Mouse (Mus musculus) T-helper 2 cell (primary cell): ENCODE data around the gene Rab4a.

Source experiments
- in situ Hi-C: fragments of 300-600 bp; cut with MboI, MseI; formaldehyde crosslinking; loops from one replicate; pipeline ENCODE4 v1.15.1; 2025; ENCODE audit warnings: high pct_unique_total_duplicates

The Rab4a gene

GRCm38 (mm10) chr8:123847546-123847945, 41.8 kb downstream of the Rab4a start:
- in situ Hi-C loops = no loop called here

GRCm38 (mm10) chr8:123849352-123849751, 43.6 kb downstream of the Rab4a start:
- in situ Hi-C loops = no loop called here

- in situ Hi-C loops = no loop called here
Observed at GRCm38 (mm10) chr8:123851590-123851989, 45.8 kb downstream of the Rab4a start.

- in situ Hi-C loops = no loop called here
Observed at GRCm38 (mm10) chr8:123854252-123854651, 48.5 kb downstream of the Rab4a start.

DNA sequence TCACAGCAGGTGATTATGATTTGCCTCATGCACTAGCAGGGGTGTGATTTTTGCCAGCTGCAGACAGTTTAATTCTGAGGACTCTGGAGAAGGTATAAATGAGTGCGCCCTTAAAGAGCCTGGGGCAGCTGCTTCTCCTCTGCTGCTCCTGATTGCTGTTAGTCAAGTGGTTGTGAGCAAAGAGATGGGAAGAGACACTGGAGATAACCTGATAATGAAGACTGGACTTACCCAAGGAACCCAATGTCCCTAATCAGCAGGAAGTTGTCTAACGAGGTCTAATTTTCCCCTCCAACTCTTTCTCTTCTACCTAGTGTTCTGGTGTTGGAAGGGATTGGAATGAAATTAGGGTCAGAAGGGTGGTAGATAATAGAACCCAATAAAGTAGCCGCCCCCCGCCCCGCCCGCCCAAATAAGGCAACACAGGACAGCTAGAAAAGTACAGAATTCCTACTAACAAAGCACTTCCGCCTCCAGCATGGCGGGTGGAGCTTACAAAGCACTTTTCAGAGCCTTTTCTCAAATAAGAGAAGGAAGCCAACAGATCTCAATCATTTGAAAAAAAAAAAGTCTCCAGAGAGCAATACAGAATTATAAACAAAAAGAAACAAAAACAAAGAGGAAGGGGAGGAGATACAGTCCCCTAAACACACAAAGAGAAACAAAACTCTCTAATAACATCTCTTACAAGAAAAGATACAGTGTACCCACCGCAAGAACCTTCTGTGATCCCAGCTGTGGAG, 49.1 kb downstream of the Rab4a start:
- in situ Hi-C loops = no loop called here

DNA sequence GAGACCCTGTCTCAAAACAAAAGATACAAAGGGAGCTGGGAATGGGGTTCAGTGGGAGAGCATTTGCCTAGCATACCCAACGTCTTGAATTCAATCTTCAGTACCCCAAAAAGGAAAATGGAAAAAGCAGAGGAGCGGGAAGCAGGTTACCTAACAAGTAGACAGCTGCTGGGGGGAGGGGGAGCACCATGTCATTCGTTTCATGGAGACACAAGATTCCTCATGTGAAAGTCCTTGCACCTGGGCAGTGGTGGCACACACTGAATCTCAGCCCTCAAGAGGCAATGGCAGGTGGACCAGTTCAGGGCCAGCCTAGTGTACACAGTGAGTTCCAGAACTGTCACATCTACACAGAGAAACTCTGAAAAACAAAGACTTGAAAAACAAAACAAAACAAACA, 51.6 kb downstream of the Rab4a start:
- in situ Hi-C loops = no loop called here

- in situ Hi-C loops = no loop called here
Observed at GRCm38 (mm10) chr8:123858574-123858940, 52.8 kb downstream of the Rab4a start.

DNA sequence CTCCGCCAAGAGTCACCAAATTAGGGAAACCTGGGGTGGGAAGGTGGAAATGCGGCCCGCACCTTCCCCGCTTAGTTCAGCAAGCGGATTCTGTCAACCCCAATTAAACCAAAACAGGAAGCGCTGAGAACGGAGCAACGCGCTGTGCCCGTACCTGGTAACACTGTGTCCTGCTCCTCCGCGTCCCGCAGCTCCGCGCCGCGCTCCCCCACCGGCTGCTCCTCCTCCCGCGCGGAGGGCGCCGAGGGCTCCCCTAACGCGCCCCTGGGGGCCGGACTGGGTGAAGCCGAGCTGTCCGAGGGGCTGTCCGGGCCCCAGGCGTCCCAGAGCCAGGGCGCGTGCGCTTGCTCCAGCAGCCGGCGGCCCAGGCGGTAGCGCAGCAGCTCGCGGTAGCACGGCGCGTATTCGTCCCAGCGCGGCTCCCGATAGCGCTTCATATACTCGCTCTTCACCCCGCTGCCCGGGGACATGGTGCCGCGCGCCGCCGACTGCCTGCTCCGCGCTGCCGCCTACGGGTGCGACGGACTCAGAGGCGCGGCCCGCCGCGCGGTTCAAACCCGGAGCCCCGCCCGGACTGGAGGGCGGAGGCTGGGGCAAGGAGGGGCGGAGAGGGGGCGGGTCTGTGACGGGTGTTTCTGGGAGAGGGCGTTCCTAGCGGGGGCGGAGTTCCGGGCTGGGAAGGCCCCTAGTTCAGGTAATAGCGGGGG, 53.3 kb downstream of the Rab4a start:
- in situ Hi-C loops = no loop called here

- in situ Hi-C loops = no loop called here
Observed at GRCm38 (mm10) chr8:123859648-123860259, 54.0 kb downstream of the Rab4a start, which contains the start of gene Ccsap. TSS of gene Ccsap (minus strand) at chr8:123860209.

DNA sequence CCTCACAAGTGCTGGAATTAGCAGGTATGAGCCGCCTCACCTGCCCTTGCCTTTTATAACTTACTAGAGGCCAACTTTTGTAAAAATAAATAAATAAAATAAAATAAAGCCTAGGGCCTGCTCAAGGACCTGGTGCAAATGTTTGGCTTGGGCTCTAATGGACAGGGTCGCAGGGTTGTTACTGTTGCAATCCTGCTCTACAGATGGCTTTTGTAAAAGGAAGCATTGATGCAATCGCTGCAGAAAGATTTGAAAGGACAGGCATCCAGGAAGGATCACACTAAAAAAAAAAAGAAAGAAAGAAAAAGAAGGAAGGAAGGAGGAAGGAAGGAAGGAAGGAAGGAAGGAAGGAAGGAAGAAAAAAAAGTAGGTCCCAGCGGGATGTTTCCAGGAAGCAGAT, 54.6 kb downstream of the Rab4a start:
- in situ Hi-C loops = no loop called here

GRCm38 (mm10) chr8:123865786-123866185, 60.0 kb downstream of the Rab4a start:
- in situ Hi-C loops = no loop called here

DNA sequence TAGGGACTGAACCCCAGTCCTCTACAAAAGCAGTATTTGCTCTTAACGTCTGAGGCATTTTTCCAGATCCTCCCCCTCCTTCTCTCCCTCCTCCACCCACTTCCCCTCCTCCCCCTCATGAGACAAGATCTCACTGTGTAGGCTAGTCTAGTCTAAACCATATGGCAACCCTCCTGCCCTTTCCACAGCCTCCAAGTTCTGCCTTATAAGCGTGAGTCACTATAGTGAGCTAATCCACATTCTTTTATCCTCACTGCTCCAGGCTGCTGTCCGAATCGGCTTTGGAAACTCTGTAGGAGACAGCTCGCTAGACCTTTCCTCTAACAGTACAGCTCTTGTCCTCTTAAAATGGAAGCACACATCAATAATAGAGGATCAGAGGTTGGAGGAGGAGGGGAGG, 61.2 kb downstream of the Rab4a start:
- in situ Hi-C loops = no loop called here

DNA sequence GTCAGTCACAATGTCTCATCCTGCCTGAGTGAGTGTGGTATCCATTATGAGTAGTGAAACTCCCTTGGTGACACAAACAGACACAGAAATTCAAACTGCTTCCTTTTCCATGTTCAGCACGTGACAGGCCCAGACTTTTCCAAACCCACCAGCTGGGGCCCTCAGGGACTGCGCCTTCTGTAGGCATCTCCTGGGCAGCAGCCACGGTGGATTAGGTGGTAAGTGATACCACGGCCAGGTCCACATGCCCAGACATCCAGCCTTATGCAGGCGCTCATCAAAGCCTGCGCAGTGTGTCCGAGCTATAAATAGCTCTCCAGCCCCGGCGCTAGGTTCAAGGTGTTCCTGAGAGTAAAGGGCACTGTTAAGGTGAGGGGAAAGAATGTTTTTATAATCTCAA, 66.3 kb downstream of the Rab4a start:
- in situ Hi-C loops = no loop called here

- in situ Hi-C loops = no loop called here
Observed at GRCm38 (mm10) chr8:123873364-123873763, 67.6 kb downstream of the Rab4a start.

GRCm38 (mm10) chr8:123874324-123874723, 68.5 kb downstream of the Rab4a start:
- in situ Hi-C loops = no loop called here

DNA sequence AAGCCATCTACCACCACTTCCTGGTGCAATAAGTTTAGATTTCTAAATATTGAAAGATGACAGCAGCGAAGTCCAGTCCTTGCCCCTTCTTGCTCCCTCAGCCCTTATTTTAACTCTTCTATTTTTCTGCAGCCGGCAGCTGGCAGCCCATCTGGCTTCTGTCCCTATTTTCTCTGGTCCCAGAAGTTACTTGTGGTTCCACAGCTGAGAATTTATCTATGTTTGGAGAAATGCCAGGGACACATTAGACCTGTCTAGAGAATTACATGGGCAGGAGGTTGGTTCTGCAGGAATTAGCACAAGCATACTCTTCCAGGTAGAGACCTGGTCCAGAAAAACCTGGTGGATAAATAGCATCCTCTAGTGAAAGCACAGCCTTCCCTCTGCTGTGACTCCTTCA, 72.1 kb downstream of the Rab4a start:
- in situ Hi-C loops = no loop called here

DNA sequence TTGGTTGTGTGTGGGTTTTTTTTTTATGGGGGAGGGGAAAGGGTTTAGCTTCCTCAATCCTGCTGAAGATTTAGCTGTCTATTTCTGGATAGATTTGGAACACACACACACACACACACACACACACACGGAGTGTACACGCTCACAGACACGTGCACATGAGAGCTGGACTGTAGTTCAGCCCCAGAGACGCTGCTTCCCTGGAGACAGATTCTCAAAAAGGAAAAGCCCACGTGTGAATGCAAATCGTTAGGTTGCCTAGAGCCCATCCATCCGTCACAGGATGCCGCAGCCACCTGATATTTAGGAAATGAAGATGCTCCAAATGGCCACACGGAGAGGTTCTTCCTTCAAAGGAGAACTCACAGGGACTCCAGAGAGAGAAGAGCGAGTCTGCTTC, 74.5 kb downstream of the Rab4a start:
- in situ Hi-C loops = no loop called here

DNA sequence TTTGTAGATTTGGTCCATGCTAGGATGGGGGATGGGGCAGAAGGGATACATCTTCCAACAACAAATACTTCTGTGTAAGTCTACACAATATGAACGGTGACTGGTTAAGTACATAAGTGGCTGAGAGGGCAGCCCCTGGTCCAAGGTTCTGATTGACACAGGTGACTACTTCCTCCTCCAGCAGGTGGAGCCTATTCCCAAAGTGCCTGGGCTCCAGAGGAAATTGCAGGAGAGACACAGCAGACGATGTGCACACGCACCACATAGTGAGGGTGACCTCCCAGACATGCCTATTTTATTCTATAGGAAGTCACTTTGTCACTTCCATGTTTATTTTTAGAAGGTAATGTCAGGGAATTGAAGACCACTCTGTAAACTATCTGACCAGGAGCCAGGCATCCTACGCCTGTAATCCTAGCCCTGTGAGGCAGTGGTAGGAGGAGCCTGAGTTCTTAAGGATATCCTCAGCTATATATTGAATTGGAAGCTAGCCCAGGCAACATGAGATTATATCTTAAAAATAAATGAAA, 75.1 kb downstream of the Rab4a start:
- in situ Hi-C loops = no loop called here

DNA sequence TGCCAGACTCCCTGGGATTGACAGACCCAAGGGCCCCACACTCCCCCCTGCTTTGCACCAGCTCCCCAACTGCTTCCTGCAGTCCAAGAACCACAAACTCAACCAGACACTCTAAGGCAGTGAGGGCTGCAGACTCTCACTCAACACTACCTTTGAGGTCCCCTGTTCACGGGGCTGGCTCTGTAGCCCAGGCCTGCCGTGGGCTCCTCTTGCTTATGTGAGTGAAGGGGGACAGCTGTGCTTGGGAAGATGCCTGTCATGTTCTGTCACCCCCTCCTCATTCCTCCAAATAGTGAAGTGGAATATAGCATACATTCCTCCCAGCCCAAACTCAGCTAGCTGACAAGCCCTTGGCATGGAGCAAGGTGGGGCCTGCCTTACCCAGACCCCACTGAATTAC, 76.6 kb downstream of the Rab4a start:
- in situ Hi-C loops = no loop called here

- in situ Hi-C loops = no loop called here
Observed at GRCm38 (mm10) chr8:123883094-123883493, 77.3 kb downstream of the Rab4a start.
